7 mouse cellular contexts compared by ENCODE assay signal in genomic region chr2:131056191-131056590, GRCm38 (mm10). TPM values are rescaled to one million over a fixed set of nuclear protein-coding genes. Genes with fewer than 3 reads are reported as not detected.
DNase-seq lines count a peak whose midpoint lies in the region; ATAC-seq and TF ChIP-seq lines count a peak whose summit lies in the region.

No protein-coding gene starts in this region.

- H3K9me3 ChIP-seq in CH12.LX (replicated peaks; ENCODE audit: low read length): no peaks in the 10 kb centered on the region
- H3K9me3 ChIP-seq in embryonic facial prominence, embryonic 15.5 days (replicated peaks): no peaks in the 10 kb centered on the region
- H3K9me3 ChIP-seq in kidney, embryonic 14.5 days (ENCODE audit: control insufficient read depth, low read length): no peaks in the 10 kb centered on the region
- no peaks in the 10 kb centered on the region for H3K9me3 ChIP-seq in midbrain, embryonic 11.5 days (ENCODE audit: control insufficient read depth, low read length)

- H3K4me1 ChIP-seq in CH12.LX (ENCODE audit: control insufficient read depth in 1 of 2, insufficient read depth in 2 of 2): peaks cover 18 to 41% of the 10 kb centered on the region in 2 experiments
- peaks cover 57% of the 10 kb centered on the region for H3K4me1 ChIP-seq in embryonic facial prominence, embryonic 15.5 days
- peaks cover 21% of the 10 kb centered on the region for H3K4me1 ChIP-seq in kidney, embryonic 14.5 days (ENCODE audit: control insufficient read depth, insufficient read depth, low read length)
- H3K4me1 ChIP-seq in midbrain, embryonic 11.5 days (ENCODE audit: control insufficient read depth, insufficient read depth, low read length): peaks cover 4% of the 10 kb centered on the region; the same call in 1 of the 2 replicates

- peak; percentile 25; the same call in 1 of the 2 replicates for TF ChIP-seq POLR2A in CH12.LX (IDR thresholded peaks at IDR 0.05; ENCODE audit: low read depth, low read length)

- WGBS in embryonic facial prominence, embryonic 15.5 days: 5% methylated on average over 10 of the region's 10 CpGs
- WGBS in kidney, embryonic 14.5 days: 4% methylated on average over 10 of the region's 10 CpGs
- WGBS in midbrain, embryonic 11.5 days: 3% methylated on average over 10 of the region's 10 CpGs

- in situ Hi-C loops in CH12.LX (cut with MboI; ENCODE audit: low pct_ligation_motif_present, low pct_unique_long_range_greater_than_20kb, low sequenced_read_pairs): no loop called here

- dilution Hi-C loops in CH12.LX (cut with MboI; ENCODE audit: extremely low pct_ligation_motif_present, extremely low pct_unique_long_range_greater_than_20kb, low sequenced_read_pairs): no loop called here

- peak; percentile 51 to 85 for TF ChIP-seq CTCF in CH12.LX (conservative IDR thresholded peaks at IDR 0.05 in 1 of 2, IDR thresholded peaks at IDR 0.05 in 1 of 2; ENCODE audit: low read depth in 2 of 2, low read length in 2 of 2)

- H3K4me2 ChIP-seq in CH12.LX (ENCODE audit: insufficient read depth, low read depth, poor library complexity, severe bottlenecking): peak overlapping the region; percentile 17
- peak overlapping the region; percentile 8; the same call in 1 of the 2 replicates for H3K4me2 ChIP-seq in embryonic facial prominence, embryonic 15.5 days (replicated peaks)
- H3K4me2 ChIP-seq in kidney, embryonic 14.5 days (replicated peaks; ENCODE audit: low read depth, low read length): peak overlapping the region; percentile 4
- H3K4me2 ChIP-seq in midbrain, embryonic 11.5 days: no peak overlapping the region

- peak; percentile 60 for DNase-seq in 416B (ENCODE audit: low read depth)
- DNase-seq in CH12.LX (ENCODE audit: extremely low read depth): peak; percentile 70
- peak; percentile 87 for DNase-seq in midbrain, embryonic 11.5 days (ENCODE audit: low spot score, missing footprints)
- no peak for DNase-seq in left cerebral cortex, postnatal 25 days (ENCODE audit: low spot score in 2 of 2)
- no peak for DNase-seq in urinary bladder, postnatal 4 days (ENCODE audit: low spot score in 2 of 2)

- no peak overlapping the region for H3K27ac ChIP-seq in CH12.LX (ENCODE audit: insufficient read depth, low read depth)
- H3K27ac ChIP-seq in embryonic facial prominence, embryonic 15.5 days (replicated peaks): no peak overlapping the region
- H3K27ac ChIP-seq in kidney, embryonic 14.5 days (ENCODE audit: low read depth, low read length): no peak overlapping the region
- no peak overlapping the region for H3K27ac ChIP-seq in midbrain, embryonic 11.5 days (ENCODE audit: low read depth, low read length)

- H3K9ac ChIP-seq in CH12.LX (ENCODE audit: insufficient read depth, low read depth): 0 out of 2 replicates have a peak overlapping the region, but pooled peaks have one; percentile 2
- H3K9ac ChIP-seq in embryonic facial prominence, embryonic 15.5 days: no peak overlapping the region
- no peak overlapping the region for H3K9ac ChIP-seq in kidney, embryonic 14.5 days (ENCODE audit: low read depth, low read length)
- no peak overlapping the region for H3K9ac ChIP-seq in midbrain, embryonic 11.5 days (ENCODE audit: low read length)

- peaks cover 42% of the 10 kb centered on the region for H3K27me3 ChIP-seq in CH12.LX (replicated peaks)
- peaks cover 51% of the 10 kb centered on the region for H3K27me3 ChIP-seq in embryonic facial prominence, embryonic 15.5 days
- peaks cover 50% of the 10 kb centered on the region for H3K27me3 ChIP-seq in kidney, embryonic 14.5 days (ENCODE audit: control insufficient read depth, insufficient read depth, low read length)
- H3K27me3 ChIP-seq in midbrain, embryonic 11.5 days (ENCODE audit: control insufficient read depth, insufficient read depth, low read length): peaks cover 51% of the 10 kb centered on the region

- peak; percentile 80 for TF ChIP-seq RAD21 in CH12.LX (IDR thresholded peaks at IDR 0.05; ENCODE audit: low read depth, low read length)

- no peaks in the 10 kb centered on the region for H3K79me2 ChIP-seq in CH12.LX (replicated peaks; ENCODE audit: control insufficient read depth, extremely low read depth, insufficient read depth, poor library complexity, severe bottlenecking)

- no peak for TF ChIP-seq EP300 in CH12.LX (IDR thresholded peaks at IDR 0.05; ENCODE audit: low read length)

- intact Hi-C loops in left cerebral cortex, postnatal 25 days (cut with DNase I): no loop called here

- peak overlapping the region; percentile 9 to 48 (median 43) for H3K4me3 ChIP-seq in CH12.LX (replicated peaks in 1 of 3; ENCODE audit: low read depth in 2 of 3, low read length in 2 of 3, poor library complexity in 1 of 3)
- H3K4me3 ChIP-seq in embryonic facial prominence, embryonic 15.5 days (replicated peaks): 0 out of 2 replicates have a peak overlapping the region, but pooled peaks have one; percentile 2
- H3K4me3 ChIP-seq in kidney, embryonic 14.5 days (ENCODE audit: low read length): no peak overlapping the region
- no peak overlapping the region for H3K4me3 ChIP-seq in midbrain, embryonic 11.5 days (ENCODE audit: low read depth, low read length)

- ATAC-seq in embryonic facial prominence, embryonic 15.5 days (ENCODE audit: insufficient number of reproducible peaks, low FRiP score, low TSS enrichment, low read depth): no peak
- ATAC-seq in kidney, embryonic 14.5 days (ENCODE audit: low FRiP score, low TSS enrichment): peak; percentile 44
- ATAC-seq in midbrain, embryonic 11.5 days (ENCODE audit: low FRiP score): peak; percentile 26; the same call in 1 of the 2 replicates

- H3K36me3 ChIP-seq in CH12.LX (replicated peaks in 1 of 2; ENCODE audit: control insufficient read depth in 1 of 2, insufficient read depth in 1 of 2, low read length in 1 of 2): no peaks in the 10 kb centered on the region
- 0 out of 2 replicates have a peak, but pooled peaks cover 7% of the 10 kb centered on the region for H3K36me3 ChIP-seq in embryonic facial prominence, embryonic 15.5 days
- H3K36me3 ChIP-seq in kidney, embryonic 14.5 days (ENCODE audit: control insufficient read depth, insufficient read depth, low read length): no peaks in the 10 kb centered on the region
- H3K36me3 ChIP-seq in midbrain, embryonic 11.5 days (ENCODE audit: control insufficient read depth, insufficient read depth, low read length): no peaks in the 10 kb centered on the region

TF ChIP-seq in CH12.LX, 34 proteins besides CTCF, POLR2A, EP300 and RAD21:
- no peak for TF ChIP-seq ETS1 (conservative IDR thresholded peaks at IDR 0.05; ENCODE audit: low read depth, low read length)
- TF ChIP-seq NELFE (IDR thresholded peaks at IDR 0.05; ENCODE audit: low read depth, low read length): 0 out of 2 replicates have a peak, but pooled peaks have one; percentile 14
- TF ChIP-seq BHLHE40 (IDR thresholded peaks at IDR 0.05; ENCODE audit: low read depth, low read length): 0 out of 2 replicates have a peak, but pooled peaks have one; percentile 11
- TF ChIP-seq SMC3 (IDR thresholded peaks at IDR 0.05; ENCODE audit: low read depth, low read length): peak; percentile 60
- TF ChIP-seq MAFK (IDR thresholded peaks at IDR 0.05; ENCODE audit: insufficient replicate concordance, low read length): peak; percentile 66; the same call in 1 of the 2 replicates
- TF ChIP-seq TCF12 (IDR thresholded peaks at IDR 0.05; ENCODE audit: low read depth, low read length): 0 out of 2 replicates have a peak, but pooled peaks have one; percentile 38
- peak; percentile 87 for TF ChIP-seq ELF1 (IDR thresholded peaks at IDR 0.05; ENCODE audit: low read depth, low read length)
- no peak for TF ChIP-seq JUND (conservative IDR thresholded peaks at IDR 0.05; ENCODE audit: low read depth, low read length)
- peak; percentile 41; the same call in 1 of the 2 replicates for TF ChIP-seq HCFC1 (IDR thresholded peaks at IDR 0.05; ENCODE audit: low read depth, low read length)

RNA-seq across cellular contexts. Expression of gene Adam33, which starts 7.4 kb away (rescaled TPM):
- 0.17 TPM in 2 replicates for total RNA-seq in CH12.LX (2012; rRNA removed)
- total RNA-seq in CH12.LX (2014; rRNA removed): not detected in 2 replicates
- polyA plus RNA-seq in CH12.LX (2012; ENCODE audit: insufficient read length, low read depth): 0.21 and 0.44 TPM in 2 replicates
- 75.8 and 79.0 TPM in 2 replicates for polyA plus RNA-seq in embryonic facial prominence, embryonic 15.5 days (2015; fragmentation: Nextera tagmentation; extraction: Ambion mirVana)
- 0.89 and 1.0 TPM in 2 replicates for polyA plus RNA-seq in kidney, embryonic 14.5 days (2014; fragmentation: Nextera tagmentation; extraction: Ambion mirVana)
- 0.64 and 0.68 TPM in 2 replicates for polyA plus RNA-seq in midbrain, embryonic 11.5 days (2014; fragmentation: Nextera tagmentation; extraction: Ambion mirVana)
- 1 to 10 TPM; 4.1 to 6.9 TPM for total RNA-seq in left cerebral cortex, postnatal 25 days (2021)

RNA-seq across cellular contexts. Expression of gene Gfra4, which starts 13.3 kb away (rescaled TPM):
- total RNA-seq in CH12.LX (2012; rRNA removed) (not detected in 2 replicates), CH12.LX (2014; rRNA removed) (not detected in 2 replicates)
- polyA plus RNA-seq in CH12.LX (2012; ENCODE audit: insufficient read length, low read depth): not detected in 2 replicates
- 42.6 and 44.0 TPM in 2 replicates for polyA plus RNA-seq in embryonic facial prominence, embryonic 15.5 days (2015; fragmentation: Nextera tagmentation; extraction: Ambion mirVana)
- 17.2 and 17.8 TPM in 2 replicates for polyA plus RNA-seq in kidney, embryonic 14.5 days (2014; fragmentation: Nextera tagmentation; extraction: Ambion mirVana)
- 2.1 and 3.0 TPM in 2 replicates for polyA plus RNA-seq in midbrain, embryonic 11.5 days (2014; fragmentation: Nextera tagmentation; extraction: Ambion mirVana)
- 10 to 100 TPM; 58.3 to 63.0 TPM for total RNA-seq in left cerebral cortex, postnatal 25 days (2021)

RNA-seq across cellular contexts. Expression of gene Siglec1, which starts 30.4 kb away (rescaled TPM):
- 0.04 TPM in 1 of 2 replicates, not detected in the other for total RNA-seq in CH12.LX (2012; rRNA removed)
- not detected in 2 replicates for total RNA-seq in CH12.LX (2014; rRNA removed)
- polyA plus RNA-seq in CH12.LX (2012; ENCODE audit: insufficient read length, low read depth): 0.05 TPM in 1 of 2 replicates, not detected in the other
- polyA plus RNA-seq in embryonic facial prominence, embryonic 15.5 days (2015; fragmentation: Nextera tagmentation; extraction: Ambion mirVana): 0.68 TPM in 2 replicates
- polyA plus RNA-seq in kidney, embryonic 14.5 days (2014; fragmentation: Nextera tagmentation; extraction: Ambion mirVana): 0.27 and 0.47 TPM in 2 replicates
- 0.10 TPM in 2 replicates for polyA plus RNA-seq in midbrain, embryonic 11.5 days (2014; fragmentation: Nextera tagmentation; extraction: Ambion mirVana)
- under 1 TPM; 0.23 to 0.28 TPM for total RNA-seq in left cerebral cortex, postnatal 25 days (2021)

Comparison
In these comparisons a context has a peak if more than half of its experiments do, and no peak if none do; other contexts are left out.
1. DNase-seq: peak in 416B (single experiment), CH12.LX (single experiment) and midbrain, embryonic 11.5 days (single experiment); none in left cerebral cortex, postnatal 25 days (0 of 2) and urinary bladder, postnatal 4 days (0 of 2).
2. H3K4me3 ChIP-seq: peak in CH12.LX (3 of 3) and embryonic facial prominence, embryonic 15.5 days (single experiment); none in kidney, embryonic 14.5 days (single experiment) and midbrain, embryonic 11.5 days (single experiment).
3. RNA of gene Adam33, which starts 7.4 kb away (polyA plus RNA-seq): 75.8 to 79.0 TPM in embryonic facial prominence, embryonic 15.5 days; 0.89 to 1.0 TPM in kidney, embryonic 14.5 days, 0.64 to 0.68 TPM in midbrain, embryonic 11.5 days and 0.21 to 0.44 TPM in CH12.LX; every median in the first group is over 10 times any median in the second.